Mouse (Mus musculus) MEL (cell line): ENCODE data around the gene Asap3. TPM values are rescaled to one million over a fixed set of nuclear protein-coding genes. Genes with fewer than 3 reads are reported as not detected.

Experiments used
- DNase-seq: peaks from one replicate; pipeline ENCODE4 v3.0.0; 2011; ENCODE audit warnings: low read depth, low spot score
- H3K27ac ChIP-seq: 2 replicates; pipeline ENCODE4 v1.5.1; 2012; ENCODE audit warnings: low read depth, mild to moderate bottlenecking, control low read depth, low read length, moderate library complexity; ENCODE audit not compliant: control insufficient read depth
- H3K27me3 ChIP-seq, 2 experiments: fragments of 150-350 bp in 1 of 2; sonication (generic) in 1 of 2; 2 replicates each; pipeline ENCODE4 v1.6.1; 2012; ENCODE audit warnings: low read length in 2 of 2, mild to moderate bottlenecking in 2 of 2, improper control_type of control experiment in 1 of 2, moderate library complexity in 1 of 2; ENCODE audit not compliant: insufficient read depth in 2 of 2, control insufficient read depth in 1 of 2
- H3K36me3 ChIP-seq, 2 experiments: 2 replicates each; pipeline ENCODE4 v1.6.1; 2012 to 2014; ENCODE audit warnings: low read length in 2 of 2, improper control_type of control experiment in 1 of 2, inconsistent platforms in 1 of 2, mild to moderate bottlenecking in 1 of 2; ENCODE audit not compliant: insufficient read depth in 2 of 2, control insufficient read depth in 1 of 2
- H3K4me1 ChIP-seq, 2 experiments: fragments of 150-350 bp in 1 of 2; sonication (generic) in 1 of 2; 2 replicates each; pipeline ENCODE4 v1.6.1; 2012; ENCODE audit warnings: low read length in 2 of 2, improper control_type of control experiment in 1 of 2, mild to moderate bottlenecking in 1 of 2; ENCODE audit not compliant: insufficient read depth in 2 of 2, control insufficient read depth in 1 of 2
- H3K4me3 ChIP-seq, 2 experiments: fragments of 150-350 bp in 1 of 2; sonication (generic) in 1 of 2; 2 replicates each; pipeline ENCODE4 v1.5.1; 2012; ENCODE audit warnings: low read depth in 2 of 2, low read length in 2 of 2, mild to moderate bottlenecking in 2 of 2, moderate library complexity in 2 of 2, control low read depth in 1 of 2, improper control_type of control experiment in 1 of 2; ENCODE audit not compliant: control insufficient read depth in 1 of 2, insufficient read depth in 1 of 2
- H3K79me2 ChIP-seq: 2 replicates; pipeline ENCODE4 v1.6.1; 2012; ENCODE audit warnings: mild to moderate bottlenecking, low read length, moderate library complexity; ENCODE audit not compliant: control insufficient read depth, poor library complexity, insufficient read depth
- H3K9ac ChIP-seq: 2 replicates; pipeline ENCODE4 v1.6.1; 2012; ENCODE audit warnings: low read depth, mild to moderate bottlenecking, control low read depth, low read length, moderate library complexity; ENCODE audit not compliant: control insufficient read depth, poor library complexity, severe bottlenecking
- H3K9me3 ChIP-seq: fragments of 150-350 bp; sonication (generic); replicated peaks from 2 replicates; pipeline ENCODE4 v1.6.1; 2012; ENCODE audit warnings: mild to moderate bottlenecking, low read length, improper control_type of control experiment, moderate library complexity; ENCODE audit not compliant: insufficient read depth
- BHLHE40 ChIP-seq: IDR thresholded peaks from 2 replicates; pipeline ENCODE4 v1.6.1; 2012; ENCODE audit warnings: low read depth, mild to moderate bottlenecking, inconsistent platforms, low read length, improper control_type of control experiment, borderline replicate concordance
- CTCF ChIP-seq, 3 experiments: IDR thresholded peaks in 2 of 3; conservative IDR thresholded peaks in 1 of 3; 2 replicates each; pipeline ENCODE4 v1.5.1; 2011 to 2012; ENCODE audit warnings: low read length in 3 of 3, low read depth in 2 of 3, mild to moderate bottlenecking in 2 of 3, improper control_type of control experiment in 1 of 3, inconsistent platforms in 1 of 3, mixed read lengths in 1 of 3, moderate library complexity in 1 of 3; ENCODE audit not compliant: control insufficient read depth in 1 of 3, insufficient read depth in 1 of 3, poor library complexity in 1 of 3, severe bottlenecking in 1 of 3
- E2F4 ChIP-seq: IDR thresholded peaks from 2 replicates; pipeline ENCODE4 v1.6.1; 2011; ENCODE audit warnings: low read depth, low read length, improper control_type of control experiment, borderline replicate concordance
- ELF1 ChIP-seq: IDR thresholded peaks from 2 replicates; pipeline ENCODE4 v1.6.1; 2014; ENCODE audit warnings: low read depth, mild to moderate bottlenecking, inconsistent platforms, low read length, improper control_type of control experiment, moderate library complexity
- ETS1 ChIP-seq: IDR thresholded peaks from 2 replicates; pipeline ENCODE4 v1.6.1; 2012; ENCODE audit warnings: low read depth, mild to moderate bottlenecking, inconsistent platforms, low read length, improper control_type of control experiment, moderate library complexity
- GATA1 ChIP-seq: IDR thresholded peaks from 2 replicates; pipeline ENCODE4 v1.6.1; 2011; ENCODE audit warnings: low read depth, low read length, improper control_type of control experiment
- HCFC1 ChIP-seq: IDR thresholded peaks from 2 replicates; pipeline ENCODE4 v1.6.1; 2012; ENCODE audit warnings: low read depth, mild to moderate bottlenecking, inconsistent platforms, low read length, improper control_type of control experiment, moderate library complexity
- JUND ChIP-seq: IDR thresholded peaks from 2 replicates; pipeline ENCODE4 v1.6.1; 2011; ENCODE audit warnings: low read depth, mild to moderate bottlenecking, improper control_type of control experiment, low read length
- KAT2A ChIP-seq: conservative IDR thresholded peaks from 2 replicates; pipeline ENCODE4 v1.6.1; 2012; ENCODE audit warnings: low read depth, low read length, improper control_type of control experiment, inconsistent platforms
- MAFK ChIP-seq: IDR thresholded peaks from 2 replicates; pipeline ENCODE4 v1.6.1; 2011; ENCODE audit warnings: low read depth, mild to moderate bottlenecking, low read length, improper control_type of control experiment, borderline replicate concordance
- MAX ChIP-seq: IDR thresholded peaks from 2 replicates; pipeline ENCODE4 v1.6.1; 2011; ENCODE audit warnings: low read length, improper control_type of control experiment
- MAZ ChIP-seq: IDR thresholded peaks from 2 replicates; pipeline ENCODE4 v1.6.1; 2012; ENCODE audit warnings: low read depth, mild to moderate bottlenecking, inconsistent platforms, low read length, improper control_type of control experiment
- MEF2A ChIP-seq: IDR thresholded peaks from 2 replicates; pipeline ENCODE4 v1.6.1; 2014; ENCODE audit warnings: low read depth, mild to moderate bottlenecking, inconsistent platforms, low read length, improper control_type of control experiment; ENCODE audit not compliant: poor library complexity, insufficient replicate concordance, severe bottlenecking; ENCODE audit errors: extremely low read depth
- MXI1 ChIP-seq: IDR thresholded peaks from 2 replicates; pipeline ENCODE4 v1.6.1; 2011; ENCODE audit warnings: mild to moderate bottlenecking, low read depth, low read length, improper control_type of control experiment
- MYB ChIP-seq: IDR thresholded peaks from 2 replicates; pipeline ENCODE4 v1.6.1; 2011; ENCODE audit warnings: mild to moderate bottlenecking, low read depth, low read length, improper control_type of control experiment
- NELFE ChIP-seq: IDR thresholded peaks from 2 replicates; pipeline ENCODE4 v1.6.1; 2011; ENCODE audit warnings: low read depth, low read length, improper control_type of control experiment
- POLR2A ChIP-seq, 2 experiments: IDR thresholded peaks; 2 replicates each; pipeline ENCODE4 v1.6.1; 2011 to 2012; ENCODE audit warnings: low read length in 2 of 2, mild to moderate bottlenecking in 2 of 2, control low read depth in 1 of 2, improper control_type of control experiment in 1 of 2, low read depth in 1 of 2, moderate library complexity in 1 of 2; ENCODE audit not compliant: control insufficient read depth in 1 of 2, insufficient read depth in 1 of 2, poor library complexity in 1 of 2
- POLR2AphosphoS2 ChIP-seq: IDR thresholded peaks from 2 replicates; pipeline ENCODE4 v1.6.1; 2011; ENCODE audit warnings: low read length, improper control_type of control experiment
- SIN3A ChIP-seq: IDR thresholded peaks from 2 replicates; pipeline ENCODE4 v1.6.1; 2012; ENCODE audit warnings: low read length, improper control_type of control experiment, inconsistent platforms
- TBP ChIP-seq: IDR thresholded peaks from 2 replicates; pipeline ENCODE4 v1.8.0; 2011; ENCODE audit warnings: low read depth, low read length, improper control_type of control experiment
- USF1 ChIP-seq: IDR thresholded peaks from 2 replicates; pipeline ENCODE4 v1.6.1; 2014; ENCODE audit warnings: low read depth, mild to moderate bottlenecking, inconsistent platforms, low read length, improper control_type of control experiment, moderate library complexity
- USF2 ChIP-seq, 2 experiments: IDR thresholded peaks; 2 replicates each; pipeline ENCODE4 v1.6.1; 2011 to 2012; ENCODE audit warnings: improper control_type of control experiment in 2 of 2, low read length in 2 of 2, borderline replicate concordance in 1 of 2, inconsistent platforms in 1 of 2, low read depth in 1 of 2, mild to moderate bottlenecking in 1 of 2; ENCODE audit not compliant: insufficient read depth in 1 of 2
- ZKSCAN1 ChIP-seq: IDR thresholded peaks from 2 replicates; pipeline ENCODE4 v1.6.1; 2012; ENCODE audit warnings: low read depth, mild to moderate bottlenecking, inconsistent platforms, low read length, improper control_type of control experiment, moderate library complexity
- ZMIZ1 ChIP-seq: IDR thresholded peaks from 2 replicates; pipeline ENCODE4 v1.6.1; 2012; ENCODE audit warnings: low read depth, mild to moderate bottlenecking, inconsistent platforms, low read length, improper control_type of control experiment, moderate library complexity
- ZNF384 ChIP-seq: IDR thresholded peaks from 2 replicates; pipeline ENCODE4 v1.6.1; 2012; ENCODE audit warnings: low read depth, mild to moderate bottlenecking, inconsistent platforms, low read length, improper control_type of control experiment
- polyA plus RNA-seq, 2 experiments: library from polyadenylated mRNA; stranded (reverse) in 1 of 2; unstranded in 1 of 2; fragments of >175 nt in 1 of 2; fragments of >200 nt in 1 of 2; gene quantifications; 2 replicates each; pipeline versions ENCODE4 v1.2.1 to v1.2.4; 2012; ENCODE audit warnings: low replicate concordance in 2 of 2, low read depth in 1 of 2; ENCODE audit not compliant: insufficient read length in 2 of 2, insufficient read depth in 1 of 2, missing spikeins in 1 of 2
- total RNA-seq: library from RNA; depleted of rRNA; stranded (reverse); fragments of 300-350 nt; gene quantifications from 2 replicates; pipeline ENCODE4 v1.2.3, GENCODE M21; 2012

Asap3 gene
- total and polyA plus RNA-seq, 3 experiments, result 0.04 to 0.33 TPM; not detected in 1

- H3K79me2 ChIP-seq, result peaks cover 41% of the 10 kb centered on the region
- TF ChIP-seq ZKSCAN1 (no peak), GATA1 (no peak), ELF1 (0 out of 2 replicates have a peak, but pooled peaks have one; percentile 40), MYB (no peak), USF2 (IDR thresholded peaks at IDR 0.05; ENCODE audit: borderline replicate concordance in 1 of 2, insufficient read depth in 1 of 2, low read depth in 1 of 2, low read length in 2 of 2) (no peak), USF1 (no peak), MEF2A (no peak), CTCF (IDR thresholded peaks at IDR 0.05 in 2 of 3, conservative IDR thresholded peaks at IDR 0.05 in 1 of 3; ENCODE audit: control insufficient read depth in 1 of 3, insufficient read depth in 1 of 3, low read depth in 2 of 3, low read length in 3 of 3, poor library complexity in 1 of 3, severe bottlenecking in 1 of 3) (no peak), MAFK (no peak), MXI1 (no peak; the same call in none of the 2 replicates), SIN3A (peak; percentile 74), BHLHE40 (no peak), ZNF384 (peak; percentile 94), TBP (peak; percentile 72), KAT2A (no peak; the same call in 1 of the 2 replicates), HCFC1 (peak; percentile 60), ZMIZ1 (no peak), MAX (peak; percentile 2; the same call in 1 of the 2 replicates), NELFE (0 out of 2 replicates have a peak, but pooled peaks have one; percentile 29), POLR2AphosphoS2 (peak; percentile 29; the same call in 1 of the 2 replicates), JUND (no peak), MAZ (0 out of 2 replicates have a peak, but pooled peaks have one; percentile 26), POLR2A (IDR thresholded peaks at IDR 0.05; ENCODE audit: control insufficient read depth in 1 of 2, insufficient read depth in 1 of 2, low read depth in 1 of 2, low read length in 2 of 2, poor library complexity in 1 of 2) (peak in 1 of 2 experiments; percentile 41; a peak in 1 of 4 replicates), ETS1 (no peak; the same call in 1 of the 2 replicates), E2F4 (peak; percentile 98)
- no peaks in the 10 kb centered on the region for H3K27me3 ChIP-seq
- H3K9ac ChIP-seq, result peak within 1 kb of the TSS; percentile 99
- no peaks in the 10 kb centered on the region for H3K9me3 ChIP-seq
- H3K27ac ChIP-seq, result peak within 1 kb of the TSS; percentile 99
- DNase-seq, result peak; percentile 90
- H3K36me3 ChIP-seq, result peaks cover 0 to 28% of the 10 kb centered on the region in 2 experiments; a peak in 2 of 4 replicates
- H3K4me1 ChIP-seq, result peaks cover 10 to 34% of the 10 kb centered on the region in 2 experiments
- H3K4me3 ChIP-seq, result peak within 1 kb of the TSS; percentile 76 to 92
These were observed 34.1 kb upstream of the Asap3 start, which contains the start of gene E2f2 for GRCm38 (mm10) chr4:136172011-136172541. E2f2 (plus strand) TSS chr4:136172394.
